Mouse (Mus musculus) layer of hippocampus, adult 9-11 months (tissue): ENCODE measurements around the gene Gjd3.
"Not testable (repeated sequence)": the region's sequence is repeated elsewhere in the genome, so short reads cannot be mapped to it uniquely, and the experiment has no call there.

Experiments used
- DNase-seq: peaks from one replicate; pipeline ENCODE4 v3.0.0; 2022

Gjd3 gene

GRCm38 (mm10) chr11:98982773-98983133, at the start of gene Gjd3:
Gene Gjd3, minus strand, starts transcription at chr11:98983016.
- no peak for DNase-seq

- DNase-seq = no peak
Observed at GRCm38 (mm10) chr11:99026899-99027440, 44.2 kb upstream of the Gjd3 start.

- no peak for DNase-seq
Observed at GRCm38 (mm10) chr11:99025878-99026277, 43.1 kb upstream of the Gjd3 start.

- no peak for DNase-seq
Observed at GRCm38 (mm10) chr11:99024468-99025134, 41.8 kb upstream of the Gjd3 start.

- DNase-seq = peak; percentile 95
Observed at GRCm38 (mm10) chr11:99023500-99024467, 41.0 kb upstream of the Gjd3 start, which contains the start of gene Top2a. Gene Top2a, minus strand, starts transcription at chr11:99024189.

- DNase-seq = no peak
Observed at GRCm38 (mm10) chr11:99023094-99023493, 40.3 kb upstream of the Gjd3 start.

- DNase-seq = no peak
Observed at GRCm38 (mm10) chr11:99022384-99022933, 39.6 kb upstream of the Gjd3 start.

- no peak for DNase-seq
Observed at GRCm38 (mm10) chr11:99019844-99020243, 37.0 kb upstream of the Gjd3 start.

GRCm38 (mm10) chr11:99013856-99014255, 31.0 kb upstream of the Gjd3 start:
- no peak for DNase-seq

GRCm38 (mm10) chr11:99010706-99011105, 27.9 kb upstream of the Gjd3 start:
- no peak for DNase-seq

GRCm38 (mm10) chr11:99010124-99010523, 27.3 kb upstream of the Gjd3 start:
- no peak for DNase-seq

- DNase-seq = no peak
Observed at GRCm38 (mm10) chr11:99006788-99007187, 24.0 kb upstream of the Gjd3 start.

GRCm38 (mm10) chr11:98999243-98999642, 16.4 kb upstream of the Gjd3 start:
- DNase-seq = no peak

GRCm38 (mm10) chr11:98998776-98999175, 16.0 kb upstream of the Gjd3 start:
- DNase-seq = no peak

GRCm38 (mm10) chr11:98997659-98998058, 14.8 kb upstream of the Gjd3 start:
- no peak for DNase-seq

- DNase-seq = no peak
Observed at GRCm38 (mm10) chr11:98995987-98996386, 13.2 kb upstream of the Gjd3 start.

- DNase-seq = no peak
Observed at GRCm38 (mm10) chr11:98990866-98991265, 8.1 kb upstream of the Gjd3 start.

- DNase-seq = not testable (repeated sequence)
Observed at GRCm38 (mm10) chr11:98988260-98988659, 5.4 kb upstream of the Gjd3 start.

GRCm38 (mm10) chr11:98985542-98985941, 2.7 kb upstream of the Gjd3 start:
- no peak for DNase-seq

- DNase-seq = no peak
Observed at GRCm38 (mm10) chr11:98983551-98983950, 735 bp upstream of the Gjd3 start.

- DNase-seq = no peak
Observed at GRCm38 (mm10) chr11:98981997-98982772, 631 bp downstream of the Gjd3 start.

GRCm38 (mm10) chr11:98981289-98981996, 1.4 kb downstream of the Gjd3 start:
- no peak for DNase-seq
